Mouse (Mus musculus) liver, embryonic 16.5 days (tissue): Measurements from ENCODE around the gene Ppp1r2. TPM values are rescaled to one million over a fixed set of nuclear protein-coding genes. Genes with fewer than 3 reads are reported as not detected.

ENCODE experiments used
- ATAC-seq: fragments of 200-750 bp; cut with Nextera tagmentation; 2 replicates; pipeline ENCODE4 v1.8.0; 2017; ENCODE audit warnings: low read depth, mild to moderate bottlenecking, moderate number of reproducible peaks, moderate library complexity
- H3K27ac ChIP-seq: fragments of 300-500 bp; sonication (generic); 2 replicates; pipeline ENCODE4 v1.5.1; 2014; ENCODE audit warnings: mild to moderate bottlenecking, low read length
- H3K27me3 ChIP-seq: fragments of 300-500 bp; sonication (generic); 2 replicates; pipeline ENCODE4 v1.6.1; 2014; ENCODE audit warnings: low read depth, low read length, mixed read lengths; ENCODE audit not compliant: control insufficient read depth, insufficient read depth
- H3K36me3 ChIP-seq: fragments of 300-500 bp; sonication (generic); 2 replicates; pipeline ENCODE4 v1.6.1; 2014; ENCODE audit warnings: mild to moderate bottlenecking; ENCODE audit not compliant: control insufficient read depth, insufficient read depth
- H3K4me1 ChIP-seq: fragments of 300-500 bp; sonication (generic); 2 replicates; pipeline ENCODE4 v1.6.1; 2014; ENCODE audit warnings: low read depth, low read length, mixed read lengths; ENCODE audit not compliant: control insufficient read depth
- H3K4me2 ChIP-seq: fragments of 300-500 bp; sonication (generic); 2 replicates; pipeline ENCODE4 v1.6.1; 2014; ENCODE audit warnings: low read depth, low read length, mixed read lengths
- H3K4me3 ChIP-seq: fragments of 300-500 bp; sonication (generic); 2 replicates; pipeline ENCODE4 v1.5.1; 2014; ENCODE audit warnings: low read depth, mild to moderate bottlenecking, low read length
- H3K9ac ChIP-seq: fragments of 300-500 bp; sonication (generic); 2 replicates; pipeline ENCODE4 v1.6.1; 2014; ENCODE audit warnings: low read depth, low read length
- H3K9me3 ChIP-seq: fragments of 300-500 bp; sonication (generic); replicated peaks from 2 replicates; pipeline ENCODE4 v1.6.1; 2016; ENCODE audit warnings: low read length; ENCODE audit not compliant: control insufficient read depth
- WGBS: fragments of 180-500 bp; shearing (Covaris S2); extraction: QIAGEN DNeasy Blood & Tissue Kit; methylation state at CpG from one replicate; pipeline ENCODE4 v1.1.7; 2014; ENCODE audit not compliant: insufficient replicate concordance; 5-methylcytosine and 5-hydroxymethylcytosine counted together
- polyA plus RNA-seq: library from polyadenylated mRNA; unstranded; fragments of >200 nt; fragmentation: Nextera tagmentation; extraction: Ambion mirVana; gene quantifications from 2 replicates; pipeline ENCODE4 v1.2.1, GENCODE M21; 2015

The Ppp1r2 gene
- polyA plus RNA-seq, 1 experiment from 2014 or later = 34.5 TPM

- Histone ChIP-seq H3K4me2 (no peak overlapping the region), H3K27me3 (no peaks in the 10 kb centered on the region), H3K27ac (no peak overlapping the region), H3K9me3 (no peaks in the 10 kb centered on the region), H3K9ac (no peak overlapping the region), H3K4me3 (no peak overlapping the region), H3K4me1 (no peaks in the 10 kb centered on the region), H3K36me3 (no peaks in the 10 kb centered on the region)
- no peak for ATAC-seq
- WGBS = 46% methylated on average over 11 of the region's 11 CpGs
Observed at GRCm38 (mm10) chr16:31299164-31299959, 24.3 kb upstream of the Ppp1r2 start.

GRCm38 (mm10) chr16:31297113-31297512, 22.0 kb upstream of the Ppp1r2 start:
- H3K4me2 ChIP-seq = no peak overlapping the region
- H3K9ac ChIP-seq = no peak overlapping the region
- H3K27ac ChIP-seq = no peak overlapping the region
- 49% methylated on average over 7 of the region's 7 CpGs for WGBS
- no peak for ATAC-seq
- no peaks in the 10 kb centered on the region for H3K27me3 ChIP-seq
- H3K36me3 ChIP-seq = no peaks in the 10 kb centered on the region
- no peaks in the 10 kb centered on the region for H3K4me1 ChIP-seq
- no peaks in the 10 kb centered on the region for H3K9me3 ChIP-seq
- no peak overlapping the region for H3K4me3 ChIP-seq

GRCm38 (mm10) chr16:31293761-31294160, 18.7 kb upstream of the Ppp1r2 start:
- ATAC-seq = no peak
- no peaks in the 10 kb centered on the region; the same call in 1 of the 2 replicates for H3K4me1 ChIP-seq
- H3K4me2 ChIP-seq = no peak overlapping the region
- no peaks in the 10 kb centered on the region for H3K27me3 ChIP-seq
- H3K36me3 ChIP-seq = no peaks in the 10 kb centered on the region
- WGBS = 15% methylated on average over 4 of the region's 4 CpGs
- no peak overlapping the region for H3K9ac ChIP-seq
- no peak overlapping the region for H3K4me3 ChIP-seq
- H3K27ac ChIP-seq = no peak overlapping the region
- no peaks in the 10 kb centered on the region for H3K9me3 ChIP-seq

GRCm38 (mm10) chr16:31290751-31291365, 15.8 kb upstream of the Ppp1r2 start:
- H3K9ac ChIP-seq = no peak overlapping the region
- H3K4me3 ChIP-seq = no peak overlapping the region
- H3K4me2 ChIP-seq = no peak overlapping the region
- no peak overlapping the region; the same call in 1 of the 2 replicates for H3K27ac ChIP-seq
- no peaks in the 10 kb centered on the region for H3K27me3 ChIP-seq
- no peaks in the 10 kb centered on the region for H3K9me3 ChIP-seq
- WGBS = 44% methylated on average over 7 of the region's 7 CpGs
- no peaks in the 10 kb centered on the region for H3K36me3 ChIP-seq
- no peaks in the 10 kb centered on the region; the same call in 1 of the 2 replicates for H3K4me1 ChIP-seq
- no peak for ATAC-seq

GRCm38 (mm10) chr16:31290281-31290680, 15.2 kb upstream of the Ppp1r2 start:
- H3K9ac ChIP-seq = no peak overlapping the region
- H3K4me1 ChIP-seq = no peaks in the 10 kb centered on the region; the same call in 1 of the 2 replicates
- no peak overlapping the region for H3K4me2 ChIP-seq
- no peaks in the 10 kb centered on the region for H3K27me3 ChIP-seq
- peak; percentile 51 for ATAC-seq
- H3K36me3 ChIP-seq = no peaks in the 10 kb centered on the region
- H3K27ac ChIP-seq = no peak overlapping the region; the same call in 1 of the 2 replicates
- WGBS = 21% methylated on average over 10 of the region's 10 CpGs
- no peak overlapping the region for H3K4me3 ChIP-seq
- no peaks in the 10 kb centered on the region for H3K9me3 ChIP-seq

GRCm38 (mm10) chr16:31287712-31288111, 12.6 kb upstream of the Ppp1r2 start:
- H3K4me2 ChIP-seq = no peak overlapping the region
- no peaks in the 10 kb centered on the region for H3K27me3 ChIP-seq
- 74% methylated on average over 3 of the region's 3 CpGs for WGBS
- no peak for ATAC-seq
- H3K27ac ChIP-seq = no peak overlapping the region
- no peak overlapping the region for H3K9ac ChIP-seq
- no peak overlapping the region for H3K4me3 ChIP-seq
- H3K9me3 ChIP-seq = no peaks in the 10 kb centered on the region
- H3K4me1 ChIP-seq = no peaks in the 10 kb centered on the region; the same call in 1 of the 2 replicates
- H3K36me3 ChIP-seq = no peaks in the 10 kb centered on the region

- Histone ChIP-seq H3K4me3 (no peak overlapping the region), H3K4me2 (no peak overlapping the region), H3K9ac (no peak overlapping the region), H3K4me1 (no peaks in the 10 kb centered on the region; the same call in 1 of the 2 replicates), H3K36me3 (no peaks in the 10 kb centered on the region), H3K27me3 (no peaks in the 10 kb centered on the region), H3K27ac (no peak overlapping the region), H3K9me3 (no peaks in the 10 kb centered on the region)
- 67% methylated on average over 11 of the region's 11 CpGs for WGBS
- no peak for ATAC-seq
Observed at GRCm38 (mm10) chr16:31286801-31287488, 11.9 kb upstream of the Ppp1r2 start.

- no peaks in the 10 kb centered on the region for H3K4me1 ChIP-seq
- ATAC-seq = no peak
- H3K36me3 ChIP-seq = no peaks in the 10 kb centered on the region
- no peak overlapping the region for H3K4me3 ChIP-seq
- H3K4me2 ChIP-seq = no peak overlapping the region
- H3K9ac ChIP-seq = no peak overlapping the region
- H3K27me3 ChIP-seq = no peaks in the 10 kb centered on the region
- no peak overlapping the region for H3K27ac ChIP-seq
- whole genome bisulfite sequencing = 68% methylated on average over 2 of the region's 2 CpGs
- H3K9me3 ChIP-seq = no peaks in the 10 kb centered on the region
Observed at GRCm38 (mm10) chr16:31281981-31282380, 6.9 kb upstream of the Ppp1r2 start.

GRCm38 (mm10) chr16:31280176-31280575, 5.1 kb upstream of the Ppp1r2 start:
- Histone ChIP-seq H3K4me2 (no peak overlapping the region), H3K27me3 (no peaks in the 10 kb centered on the region), H3K9ac (no peak overlapping the region), H3K27ac (no peak overlapping the region), H3K4me1 (peaks cover 4% of the 10 kb centered on the region), H3K36me3 (no peaks in the 10 kb centered on the region), H3K4me3 (no peak overlapping the region), H3K9me3 (no peaks in the 10 kb centered on the region)
- ATAC-seq = no peak
- WGBS = 78% methylated on average over 4 of the region's 4 CpGs
